In the genomic region with DNA sequence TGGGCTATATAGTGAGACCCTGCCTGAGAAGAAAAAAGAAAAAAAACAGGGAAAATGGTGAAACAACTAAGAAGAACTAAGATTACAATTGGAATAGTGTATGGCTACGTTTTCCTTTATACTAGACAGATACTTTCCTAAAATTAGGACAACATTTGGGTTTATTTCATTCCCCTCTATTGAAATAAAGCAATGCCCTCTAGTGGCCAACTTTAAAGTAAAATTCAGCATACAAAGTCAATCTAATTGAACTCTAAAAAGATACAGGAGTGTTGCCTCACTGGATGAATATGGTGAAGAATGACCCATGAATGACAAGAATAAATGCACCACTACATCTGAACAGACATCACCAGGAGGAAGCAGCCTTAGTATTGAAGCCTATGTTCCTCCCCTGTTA, we compare ENCODE assay signal across 12 mouse cellular contexts.
DNase-seq lines count a peak whose midpoint lies in the region; ATAC-seq and TF ChIP-seq lines count a peak whose summit lies in the region.
"Had no signal": no experiment of that assay in that cellular context is flagged by ENCODE, and none has a peak within 500 bp of the region (broad histone marks: within the 10 kb centered on the region; RNA-seq: fewer than 3 reads in every experiment).

No protein-coding gene starts in this region.

- H3K4me1 ChIP-seq in heart, postnatal 0 days (ENCODE audit: control insufficient read depth, insufficient read depth): no peaks in the 10 kb centered on the region
- no peaks in the 10 kb centered on the region for H3K4me1 ChIP-seq in midbrain, embryonic 14.5 days (ENCODE audit: control insufficient read depth, insufficient read depth, low read length)
- no peaks in the 10 kb centered on the region for H3K4me1 ChIP-seq in midbrain, embryonic 10.5 days
- H3K4me1 ChIP-seq in heart, embryonic 11.5 days (ENCODE audit: control insufficient read depth, insufficient read depth, low read length): no peaks in the 10 kb centered on the region
- H3K4me1 ChIP-seq: embryonic facial prominence, embryonic 13.5 days; hindbrain, embryonic 15.5 days; midbrain, embryonic 13.5 days had no signal

- TF ChIP-seq EP300 in heart, postnatal 0 days (IDR thresholded peaks at IDR 0.05; ENCODE audit: low read depth): no peak

- intact Hi-C loops in heart, postnatal 14 days (cut with DNase I): loop anchor here (5.0 kb wide), 1 partner anchor 397 kb away; no protein-coding TSS in a partner anchor

- H3K4me2 ChIP-seq in heart, postnatal 0 days (ENCODE audit: low read depth, low read length): no peak overlapping the region
- no peak overlapping the region for H3K4me2 ChIP-seq in midbrain, embryonic 14.5 days (ENCODE audit: low read length)
- H3K4me2 ChIP-seq in heart, embryonic 11.5 days: no peak overlapping the region
- H3K4me2 ChIP-seq: embryonic facial prominence, embryonic 13.5 days; hindbrain, embryonic 15.5 days; midbrain, embryonic 13.5 days had no signal

- no peak for ATAC-seq in heart, postnatal 0 days (ENCODE audit: insufficient read depth, low read depth)
- ATAC-seq in midbrain, embryonic 14.5 days (ENCODE audit: low FRiP score, low TSS enrichment): no peak
- ATAC-seq in heart, embryonic 11.5 days (replicated peaks; ENCODE audit: insufficient number of reproducible peaks, low FRiP score, low TSS enrichment): no peak
- ATAC-seq: midbrain, embryonic 13.5 days had no signal

- no peaks in the 10 kb centered on the region for H3K9me3 ChIP-seq in heart, postnatal 0 days (replicated peaks; ENCODE audit: control insufficient read depth, low read length)
- no peaks in the 10 kb centered on the region for H3K9me3 ChIP-seq in midbrain, embryonic 14.5 days (ENCODE audit: control insufficient read depth, low read length)
- H3K9me3 ChIP-seq in midbrain, embryonic 10.5 days (replicated peaks): no peaks in the 10 kb centered on the region
- no peaks in the 10 kb centered on the region for H3K9me3 ChIP-seq in heart, embryonic 11.5 days (replicated peaks; ENCODE audit: control insufficient read depth, low read length)
- H3K9me3 ChIP-seq: embryonic facial prominence, embryonic 13.5 days; hindbrain, embryonic 15.5 days; midbrain, embryonic 13.5 days had no signal

- H3K36me3 ChIP-seq in heart, postnatal 0 days (replicated peaks; ENCODE audit: control insufficient read depth, insufficient read depth, low read length): no peaks in the 10 kb centered on the region
- H3K36me3 ChIP-seq in midbrain, embryonic 14.5 days (ENCODE audit: control insufficient read depth, insufficient read depth, low read length): no peaks in the 10 kb centered on the region
- no peaks in the 10 kb centered on the region for H3K36me3 ChIP-seq in midbrain, embryonic 10.5 days
- H3K36me3 ChIP-seq in heart, embryonic 11.5 days (ENCODE audit: control insufficient read depth, insufficient read depth, low read length): no peaks in the 10 kb centered on the region
- H3K36me3 ChIP-seq: embryonic facial prominence, embryonic 13.5 days; hindbrain, embryonic 15.5 days; midbrain, embryonic 13.5 days had no signal

- peak; percentile 53 for TF ChIP-seq CTCF in heart, postnatal 0 days (IDR thresholded peaks at IDR 0.05; ENCODE audit: low read depth)
- no peak for TF ChIP-seq CTCF in brain, embryonic 14.5 days (IDR thresholded peaks at IDR 0.05; ENCODE audit: borderline replicate concordance, extremely low read depth, insufficient read depth, insufficient read length)

- H3K27ac ChIP-seq in heart, postnatal 0 days (ENCODE audit: low read depth): no peak overlapping the region
- H3K27ac ChIP-seq in midbrain, embryonic 14.5 days (replicated peaks; ENCODE audit: low read depth, low read length): no peak overlapping the region
- H3K27ac ChIP-seq in midbrain, embryonic 10.5 days (replicated peaks): no peak overlapping the region
- no peak overlapping the region for H3K27ac ChIP-seq in heart, embryonic 11.5 days (ENCODE audit: low read depth, low read length)
- H3K27ac ChIP-seq: embryonic facial prominence, embryonic 13.5 days; hindbrain, embryonic 15.5 days; liver, embryonic 14.5 days; midbrain, embryonic 13.5 days had no signal

- H3K4me3 ChIP-seq in heart, postnatal 0 days (ENCODE audit: low read depth, low read length): no peak overlapping the region
- no peak overlapping the region for H3K4me3 ChIP-seq in midbrain, embryonic 14.5 days (replicated peaks; ENCODE audit: low read depth, low read length)
- no peak overlapping the region for H3K4me3 ChIP-seq in midbrain, embryonic 10.5 days
- no peak overlapping the region for H3K4me3 ChIP-seq in heart, embryonic 11.5 days (ENCODE audit: low read depth, low read length)
- H3K4me3 ChIP-seq: embryonic facial prominence, embryonic 13.5 days; hindbrain, embryonic 15.5 days; midbrain, embryonic 13.5 days had no signal

- H3K9ac ChIP-seq in heart, postnatal 0 days (replicated peaks; ENCODE audit: low read depth, low read length): no peak overlapping the region
- no peak overlapping the region for H3K9ac ChIP-seq in midbrain, embryonic 14.5 days (replicated peaks; ENCODE audit: low read length)
- H3K9ac ChIP-seq in heart, embryonic 11.5 days (ENCODE audit: low read depth, low read length): no peak overlapping the region
- H3K9ac ChIP-seq: embryonic facial prominence, embryonic 13.5 days; hindbrain, embryonic 15.5 days; liver, embryonic 14.5 days; midbrain, embryonic 13.5 days had no signal

- no peak for TF ChIP-seq POLR2A in brain, embryonic 14.5 days (IDR thresholded peaks at IDR 0.05; ENCODE audit: borderline replicate concordance, extremely low read depth, insufficient read depth, insufficient read length, poor library complexity, severe bottlenecking)

- no peaks in the 10 kb centered on the region for H3K27me3 ChIP-seq in heart, postnatal 0 days (ENCODE audit: control insufficient read depth, insufficient read depth, low read length)
- no peaks in the 10 kb centered on the region for H3K27me3 ChIP-seq in midbrain, embryonic 14.5 days (ENCODE audit: control insufficient read depth, insufficient read depth, low read length)
- no peaks in the 10 kb centered on the region for H3K27me3 ChIP-seq in midbrain, embryonic 10.5 days (ENCODE audit: low read depth, poor library complexity, severe bottlenecking)
- H3K27me3 ChIP-seq in heart, embryonic 11.5 days (ENCODE audit: control insufficient read depth, insufficient read depth, low read length): no peaks in the 10 kb centered on the region
- H3K27me3 ChIP-seq: embryonic facial prominence, embryonic 13.5 days; hindbrain, embryonic 15.5 days; midbrain, embryonic 13.5 days had no signal

- no peak for DNase-seq in heart, postnatal 0 days (ENCODE audit: low spot score)
- no peak for DNase-seq in heart, postnatal 14 days
- peak; percentile 85 for DNase-seq in midbrain, embryonic 14.5 days
- no peak for DNase-seq in midbrain, embryonic 10.5 days (ENCODE audit: low spot score)
- DNase-seq in brain, embryonic 14.5 days (ENCODE audit: low read depth): peak; percentile 73
- peak; percentile 52 for DNase-seq in telencephalon, adult 2 months (ENCODE audit: low read depth, low spot score)
- no peak for DNase-seq in ovary, postnatal 10 days (ENCODE audit: low spot score)

- 20% methylated on average over 1 of the region's 1 CpGs for WGBS in heart, postnatal 0 days
- 25% methylated on average over 1 of the region's 1 CpGs for WGBS in midbrain, embryonic 14.5 days
- 38% methylated on average over 1 of the region's 1 CpGs for WGBS in midbrain, embryonic 10.5 days
- 23% methylated on average over 1 of the region's 1 CpGs for WGBS in heart, embryonic 11.5 days (ENCODE audit: insufficient replicate concordance)

Comparison
In these comparisons a context has a peak if more than half of its experiments do, and no peak if none do; other contexts are left out.
1. DNase-seq: peak in midbrain, embryonic 14.5 days (single experiment), brain, embryonic 14.5 days (single experiment) and telencephalon, adult 2 months (single experiment); none in heart, postnatal 0 days (single experiment), heart, postnatal 14 days (0 of 2), midbrain, embryonic 10.5 days (single experiment) and ovary, postnatal 10 days (single experiment).